Mouse (Mus musculus): ENCODE measurements around the gene Tomm40. TPM values are rescaled to one million over a fixed set of nuclear protein-coding genes. Genes with fewer than 3 reads are reported as not detected.

Gene Tomm40
- polyA plus RNA-seq, 1 experiment from 2014 or later: 134 TPM

GRCm38 (mm10) chr7:19699827-19700148 is 15.4 kb downstream of the Tomm40 start:
- Histone ChIP-seq H3K4me1 (replicated peaks) (peaks cover 28% of the 10 kb centered on the region), H3K36me3 (peaks cover 38% of the 10 kb centered on the region), H3K9ac (0 out of 2 replicates have a peak overlapping the region, but pooled peaks have one; percentile 69), H3K27ac (replicated peaks) (no peak overlapping the region), H3K27me3 (peaks cover 4% of the 10 kb centered on the region; the same call in 1 of the 2 replicates), H3K4me3 (no peak overlapping the region), H3K9me3 (no peaks in the 10 kb centered on the region), H3K4me2 (peak overlapping the region; percentile 60; the same call in 1 of the 2 replicates)
- WGBS: 74% methylated on average over 4 of the region's 4 CpGs
- no peak for ATAC-seq (ENCODE audit: low read depth)

GRCm38 (mm10) chr7:19698907-19699826 is 16.1 kb downstream of the Tomm40 start, which contains the start of gene Apoe:
Gene Apoe (minus strand): TSS chr7:19699188.
- Histone ChIP-seq H3K4me3 (peak within 1 kb of the TSS; percentile 35), H3K9me3 (no peaks in the 10 kb centered on the region), H3K36me3 (peaks cover 32% of the 10 kb centered on the region), H3K4me1 (replicated peaks) (peaks cover 28% of the 10 kb centered on the region), H3K27ac (replicated peaks) (peak within 1 kb of the TSS; percentile 54; the same call in 1 of the 2 replicates), H3K9ac (peak within 1 kb of the TSS; percentile 69), H3K4me2 (peak within 1 kb of the TSS; percentile 60), H3K27me3 (peaks cover 4% of the 10 kb centered on the region; the same call in 1 of the 2 replicates)
- peak; percentile 70 for ATAC-seq (ENCODE audit: low read depth)
- 2% methylated on average over 20 of the region's 20 CpGs for WGBS

GRCm38 (mm10) chr7:19697949-19698906 is 17.0 kb downstream of the Tomm40 start:
- Histone ChIP-seq H3K36me3 (peaks cover 24% of the 10 kb centered on the region), H3K9ac (peak overlapping the region; percentile 69), H3K27ac (replicated peaks) (no peak overlapping the region), H3K4me1 (replicated peaks) (peaks cover 31% of the 10 kb centered on the region), H3K27me3 (peaks cover 4% of the 10 kb centered on the region; the same call in 1 of the 2 replicates), H3K4me2 (peak overlapping the region; percentile 60), H3K9me3 (no peaks in the 10 kb centered on the region), H3K4me3 (peak overlapping the region; percentile 35)
- ATAC-seq (ENCODE audit: low read depth): peak; percentile 3; the same call in 1 of the 2 replicates
- WGBS: 3% methylated on average over 28 of the region's 28 CpGs

GRCm38 (mm10) chr7:19696336-19696873 is 18.8 kb downstream of the Tomm40 start:
- H3K36me3 ChIP-seq: peaks cover 11% of the 10 kb centered on the region
- H3K4me3 ChIP-seq: no peak overlapping the region
- no peak overlapping the region for H3K4me2 ChIP-seq
- H3K9ac ChIP-seq: no peak overlapping the region
- H3K27ac ChIP-seq (replicated peaks): no peak overlapping the region
- peaks cover 36% of the 10 kb centered on the region for H3K4me1 ChIP-seq (replicated peaks)
- WGBS: 95% methylated on average over 34 of the region's 34 CpGs
- no peaks in the 10 kb centered on the region for H3K9me3 ChIP-seq
- H3K27me3 ChIP-seq: peaks cover 4% of the 10 kb centered on the region; the same call in 1 of the 2 replicates
- ATAC-seq (ENCODE audit: low read depth): no peak

GRCm38 (mm10) chr7:19695881-19696280 is 19.4 kb downstream of the Tomm40 start:
- Histone ChIP-seq H3K4me3 (no peak overlapping the region), H3K27ac (replicated peaks) (no peak overlapping the region), H3K4me2 (no peak overlapping the region), H3K36me3 (peaks cover 11% of the 10 kb centered on the region), H3K27me3 (peaks cover 4% of the 10 kb centered on the region; the same call in 1 of the 2 replicates), H3K9ac (no peak overlapping the region), H3K9me3 (no peaks in the 10 kb centered on the region), H3K4me1 (replicated peaks) (peaks cover 35% of the 10 kb centered on the region)
- WGBS: 88% methylated on average over 6 of the region's 6 CpGs
- no peak for ATAC-seq (ENCODE audit: low read depth)

GRCm38 (mm10) chr7:19695213-19695594 is 20.0 kb downstream of the Tomm40 start:
- peaks cover 28% of the 10 kb centered on the region for H3K4me1 ChIP-seq (replicated peaks)
- H3K9me3 ChIP-seq: no peaks in the 10 kb centered on the region
- peaks cover 11% of the 10 kb centered on the region for H3K36me3 ChIP-seq
- ATAC-seq (ENCODE audit: low read depth): no peak
- no peak overlapping the region for H3K4me2 ChIP-seq
- H3K27me3 ChIP-seq: peaks cover 4% of the 10 kb centered on the region; the same call in 1 of the 2 replicates
- H3K9ac ChIP-seq: no peak overlapping the region
- WGBS: 58% methylated on average over 8 of the region's 8 CpGs
- H3K4me3 ChIP-seq: no peak overlapping the region
- H3K27ac ChIP-seq (replicated peaks): no peak overlapping the region

- H3K36me3 ChIP-seq: peaks cover 11% of the 10 kb centered on the region
- peaks cover 26% of the 10 kb centered on the region for H3K4me1 ChIP-seq (replicated peaks)
- no peak overlapping the region for H3K4me3 ChIP-seq
- no peak overlapping the region for H3K9ac ChIP-seq
- H3K4me2 ChIP-seq: no peak overlapping the region
- no peak for ATAC-seq (ENCODE audit: low read depth)
- no peak overlapping the region for H3K27ac ChIP-seq (replicated peaks)
- H3K27me3 ChIP-seq: peaks cover 4% of the 10 kb centered on the region; the same call in 1 of the 2 replicates
- 87% methylated on average over 10 of the region's 10 CpGs for WGBS
- no peaks in the 10 kb centered on the region for H3K9me3 ChIP-seq
Observed at GRCm38 (mm10) chr7:19694336-19695212, 20.7 kb downstream of the Tomm40 start.

GRCm38 (mm10) chr7:19693421-19693820 is 21.8 kb downstream of the Tomm40 start:
- WGBS: 32% methylated on average over 10 of the region's 10 CpGs
- H3K4me3 ChIP-seq: no peak overlapping the region
- peaks cover 14% of the 10 kb centered on the region for H3K4me1 ChIP-seq (replicated peaks)
- H3K27me3 ChIP-seq: 0 out of 2 replicates have a peak, but pooled peaks cover 4% of the 10 kb centered on the region
- no peak overlapping the region for H3K4me2 ChIP-seq
- no peak overlapping the region for H3K27ac ChIP-seq (replicated peaks)
- peaks cover 11% of the 10 kb centered on the region for H3K36me3 ChIP-seq
- H3K9me3 ChIP-seq: no peaks in the 10 kb centered on the region
- no peak for ATAC-seq (ENCODE audit: low read depth)
- no peak overlapping the region for H3K9ac ChIP-seq

GRCm38 (mm10) chr7:19691873-19692865 is 23.1 kb downstream of the Tomm40 start, which contains the start of gene Apoc1:
Gene Apoc1 (minus strand): TSS chr7:19692660.
- no peak within 1 kb of the TSS for H3K9ac ChIP-seq
- no peak within 1 kb of the TSS for H3K27ac ChIP-seq (replicated peaks)

GRCm38 (mm10) chr7:19691434-19691833 is 23.8 kb downstream of the Tomm40 start:
- Histone ChIP-seq H3K4me3 (no peak overlapping the region), H3K9ac (no peak overlapping the region), H3K9me3 (no peaks in the 10 kb centered on the region), H3K27me3 (no peaks in the 10 kb centered on the region), H3K4me1 (replicated peaks) (peaks cover 8% of the 10 kb centered on the region), H3K36me3 (peaks cover 6% of the 10 kb centered on the region), H3K4me2 (no peak overlapping the region), H3K27ac (replicated peaks) (no peak overlapping the region)
- ATAC-seq (ENCODE audit: low read depth): no peak
- WGBS: 74% methylated on average over 6 of the region's 6 CpGs

More at GRCm38 (mm10) chr7:19691873-19692865, 23.1 kb downstream of the Tomm40 start, which contains the start of gene Apoc1:
- Histone ChIP-seq H3K27me3 (no peaks in the 10 kb centered on the region), H3K4me2 (no peak within 1 kb of the TSS), H3K4me3 (no peak within 1 kb of the TSS), H3K9me3 (no peaks in the 10 kb centered on the region), H3K4me1 (replicated peaks) (peaks cover 8% of the 10 kb centered on the region), H3K36me3 (peaks cover 11% of the 10 kb centered on the region)
- 45% methylated on average over 28 of the region's 28 CpGs for WGBS
- no peak for ATAC-seq (ENCODE audit: low read depth)

All from neural tube, embryonic 13.5 days (tissue).